Mouse (Mus musculus): ENCODE results near the gene Syk.

The Syk gene

GRCm38 (mm10) chr13:52602752-52603151, 19.8 kb downstream of the Syk start:
- no peak for DNase-seq

DNA sequence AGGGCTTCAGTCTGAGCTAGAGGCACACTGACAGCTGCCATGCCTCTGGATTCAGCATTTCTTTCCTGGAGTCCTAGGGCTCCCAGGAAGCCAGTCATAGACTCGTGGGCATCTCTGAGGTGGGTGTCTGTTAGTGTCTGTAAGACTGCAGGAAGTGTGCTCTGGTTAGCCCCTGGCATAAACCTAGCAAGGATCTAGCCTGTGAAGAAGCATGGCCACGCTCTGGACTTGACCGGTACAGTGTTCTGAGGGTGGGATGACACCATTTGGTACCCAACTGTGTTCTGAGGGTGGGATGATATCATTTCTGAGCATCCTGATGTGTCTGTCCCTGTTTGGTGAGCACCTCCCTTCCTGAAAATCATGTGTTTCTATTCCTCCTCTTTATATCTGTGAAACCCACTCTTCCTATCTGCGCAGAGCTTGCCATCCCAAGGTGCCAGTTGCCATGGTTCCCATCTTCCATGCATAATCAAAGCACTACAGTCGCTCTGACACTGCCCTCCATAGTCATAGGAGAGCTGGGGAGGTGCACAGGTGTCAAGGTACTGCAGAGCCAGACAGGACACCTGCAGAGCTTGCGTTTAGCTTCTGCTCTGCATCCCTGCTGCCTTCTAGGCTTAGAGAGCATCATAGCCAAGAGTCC, 20.9 kb downstream of the Syk start:
- DNase-seq = no peak

DNA sequence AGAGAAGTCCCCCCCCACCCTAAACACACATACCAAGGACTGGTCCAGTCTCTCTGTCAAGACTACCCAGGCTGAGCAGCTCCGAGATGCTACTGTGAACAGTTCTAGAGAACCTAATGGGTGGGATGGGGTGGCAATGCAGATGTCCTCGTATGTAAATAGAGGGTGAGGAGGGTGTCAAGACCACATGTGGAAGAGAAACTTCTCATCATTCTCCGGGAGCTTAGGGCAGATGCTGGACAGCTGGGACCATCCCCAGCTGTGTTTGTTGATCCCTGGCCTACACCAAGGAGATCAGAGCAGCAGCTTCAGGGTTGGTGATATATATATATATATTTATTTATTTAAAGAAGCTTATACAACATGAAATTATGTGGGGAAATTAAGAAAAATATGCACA, 22.0 kb downstream of the Syk start:
- DNase-seq = no peak

DNA sequence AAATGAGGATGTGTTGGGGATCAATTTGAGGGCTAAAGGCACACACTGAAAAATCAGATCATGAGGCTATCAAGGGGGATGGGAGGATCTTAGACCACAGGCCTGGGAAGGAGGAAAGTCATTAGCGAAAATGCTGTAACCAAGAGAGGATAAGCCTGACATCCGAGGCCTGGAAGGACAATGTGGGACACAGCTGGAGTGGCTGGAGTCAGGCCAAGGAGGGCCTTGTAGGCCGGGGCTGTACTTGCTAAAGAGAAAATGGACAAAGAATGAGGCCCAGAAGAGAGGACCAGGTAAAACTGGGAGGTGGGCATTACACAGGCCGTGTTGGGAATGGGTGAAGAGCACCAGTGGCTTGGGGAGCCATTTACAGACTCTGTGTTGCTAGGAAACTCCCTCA, 22.9 kb downstream of the Syk start:
- DNase-seq = peak; percentile 31 to 47

DNA sequence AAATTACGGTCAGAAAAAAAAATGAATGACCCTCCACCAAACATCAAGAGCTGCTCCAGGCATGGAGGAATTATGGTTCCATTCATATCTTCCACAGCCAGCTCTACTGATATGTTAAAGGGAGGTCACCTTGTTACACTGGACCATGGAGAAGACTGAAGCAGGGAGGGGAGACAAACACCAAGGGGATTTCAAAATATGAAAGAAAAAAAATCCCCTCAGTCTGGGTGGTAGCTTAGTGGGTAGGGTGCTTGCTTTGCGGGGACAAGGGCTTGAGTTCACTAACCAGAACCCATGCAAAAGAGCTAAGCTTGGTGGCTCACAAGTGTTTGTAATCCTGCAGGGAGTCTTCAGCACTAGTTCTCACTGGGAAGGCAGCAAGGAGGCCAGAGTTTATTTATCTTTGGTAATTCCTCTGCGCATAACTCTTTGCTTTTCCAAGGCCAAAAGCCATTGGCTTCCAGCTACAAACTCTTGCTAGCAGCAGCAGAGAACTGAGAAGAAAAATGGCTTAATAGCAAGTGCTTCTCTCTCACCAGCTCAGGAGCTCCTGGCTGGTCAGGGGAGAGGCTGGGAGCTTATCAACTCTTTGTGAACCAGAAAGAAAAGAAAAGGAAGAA, 23.8 kb downstream of the Syk start:
- DNase-seq = no peak

DNA sequence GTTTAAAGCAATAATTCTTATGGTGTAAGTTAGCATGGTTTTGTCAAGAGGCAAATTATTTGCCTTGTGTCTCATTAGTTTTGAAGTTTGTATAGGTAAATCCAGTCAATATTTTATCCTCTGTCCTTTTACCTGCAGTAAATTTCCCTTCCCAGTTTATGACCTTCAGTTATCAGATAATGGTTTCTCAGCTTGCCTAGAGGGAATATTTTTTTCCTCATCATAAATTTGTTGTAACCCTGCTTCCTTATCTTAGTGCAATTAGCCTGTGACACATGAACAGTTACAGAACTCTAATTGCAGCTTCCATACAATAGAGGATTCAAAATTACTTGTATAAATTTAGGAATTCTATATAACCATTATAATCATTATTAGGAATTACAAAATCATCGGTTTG, 25.0 kb downstream of the Syk start:
- DNase-seq = no peak

GRCm38 (mm10) chr13:52610463-52610862, 27.5 kb downstream of the Syk start:
- no peak for DNase-seq

DNA sequence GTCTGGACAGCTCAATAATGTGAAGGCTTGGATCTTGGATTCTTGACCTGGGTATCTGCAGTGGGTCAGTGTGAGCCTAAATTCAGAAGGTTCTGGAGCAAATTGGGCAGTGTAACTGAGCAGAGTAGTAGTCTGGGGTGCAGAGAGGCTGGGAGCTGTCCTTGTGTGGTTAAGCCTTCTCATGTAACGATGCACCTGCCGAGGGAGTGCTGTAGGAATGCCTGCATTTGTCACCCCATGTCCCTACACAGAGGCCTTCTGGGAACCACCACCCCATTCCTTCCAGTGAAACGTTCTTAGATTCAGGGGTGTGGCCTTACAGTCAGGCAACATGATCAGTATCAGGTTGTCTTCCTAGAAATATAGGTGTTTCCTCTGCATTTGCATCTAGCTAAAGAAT, 30.3 kb downstream of the Syk start:
- no peak for DNase-seq

- no peak for DNase-seq
Observed at GRCm38 (mm10) chr13:52615085-52615484, 32.1 kb downstream of the Syk start.

- DNase-seq = no peak
Observed at GRCm38 (mm10) chr13:52617096-52617714, 34.2 kb downstream of the Syk start.

GRCm38 (mm10) chr13:52618592-52618991, 35.6 kb downstream of the Syk start:
- DNase-seq = no peak

GRCm38 (mm10) chr13:52619482-52619881, 36.5 kb downstream of the Syk start:
- no peak for DNase-seq

- peak; percentile 81 to 88 for DNase-seq
Observed at GRCm38 (mm10) chr13:52624038-52624437, 41.1 kb downstream of the Syk start.

GRCm38 (mm10) chr13:52628602-52629001, 45.6 kb downstream of the Syk start:
- DNase-seq = peak; percentile 67 to 72

- DNase-seq = peak; percentile 41 to 58
Observed at GRCm38 (mm10) chr13:52631624-52632023, 48.7 kb downstream of the Syk start.

DNA sequence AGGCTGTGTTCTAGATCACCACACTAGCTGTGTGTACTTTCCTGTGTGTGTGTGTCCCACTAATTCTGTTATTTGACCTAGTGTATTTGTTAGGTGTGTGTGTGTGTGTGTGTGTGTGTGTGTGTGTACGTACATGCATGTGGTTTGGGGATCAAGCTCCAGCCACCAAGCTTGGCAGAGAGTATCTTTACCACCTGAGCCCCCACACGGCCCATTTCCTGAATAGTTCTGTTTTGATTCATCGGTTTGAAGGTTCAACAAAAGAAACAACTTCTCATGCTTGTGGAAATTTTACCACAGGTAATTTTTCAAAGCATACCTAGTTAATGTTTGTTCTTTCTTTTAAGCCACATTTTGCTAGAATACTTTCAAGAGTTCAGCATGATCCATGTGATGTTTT, 52.5 kb downstream of the Syk start:
- no peak for DNase-seq

DNA sequence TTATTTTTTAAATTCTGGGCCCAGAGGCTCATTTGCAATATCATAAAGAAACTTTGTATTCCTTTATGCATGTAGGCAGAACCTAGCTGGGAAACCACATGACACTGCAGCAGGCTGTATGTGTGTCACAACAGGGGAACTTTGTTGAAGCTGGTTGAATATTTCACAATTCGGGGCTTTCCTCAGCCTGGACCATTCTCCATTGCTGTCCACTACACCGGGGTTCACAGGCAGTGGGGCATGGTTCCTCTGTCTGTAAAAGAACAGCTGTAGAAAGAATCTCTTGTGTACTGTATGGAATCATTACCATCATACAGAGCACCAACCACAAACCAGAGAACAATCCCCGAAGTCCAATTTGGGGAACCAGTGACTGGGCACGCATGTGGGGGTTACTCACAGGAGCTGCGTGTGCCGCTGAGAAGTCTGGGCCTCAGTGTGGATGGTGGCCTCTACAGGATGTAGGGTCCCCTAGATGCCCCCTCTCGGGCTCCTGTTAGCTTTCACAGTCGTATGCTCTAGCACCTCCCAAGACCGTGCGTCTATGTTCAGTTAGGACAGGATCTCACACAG, 53.3 kb downstream of the Syk start:
- DNase-seq = no peak

DNA sequence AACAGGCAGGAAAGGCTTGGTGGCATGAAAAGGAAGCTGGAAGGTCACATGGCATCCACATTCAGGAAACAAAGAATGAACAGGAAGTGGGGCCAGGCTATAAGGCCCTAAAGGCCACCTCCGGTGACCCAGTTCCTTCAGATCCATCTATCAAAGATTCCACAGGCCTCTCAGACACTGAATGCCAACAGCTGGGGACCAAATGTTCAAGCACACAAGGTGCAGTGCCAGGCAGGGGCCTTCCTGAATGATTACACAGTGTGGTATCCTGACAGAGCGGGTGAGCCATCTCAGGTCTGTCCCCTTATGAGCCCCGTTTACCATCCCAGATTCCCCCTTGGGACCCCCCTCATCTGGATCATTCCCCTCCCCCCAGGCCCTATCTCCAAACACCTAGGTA, 63.6 kb downstream of the Syk start:
- no peak for DNase-seq

- peak in 1 of 2 experiments; percentile 29 for DNase-seq
Observed at GRCm38 (mm10) chr13:52647996-52648712, 65.2 kb downstream of the Syk start.

DNA sequence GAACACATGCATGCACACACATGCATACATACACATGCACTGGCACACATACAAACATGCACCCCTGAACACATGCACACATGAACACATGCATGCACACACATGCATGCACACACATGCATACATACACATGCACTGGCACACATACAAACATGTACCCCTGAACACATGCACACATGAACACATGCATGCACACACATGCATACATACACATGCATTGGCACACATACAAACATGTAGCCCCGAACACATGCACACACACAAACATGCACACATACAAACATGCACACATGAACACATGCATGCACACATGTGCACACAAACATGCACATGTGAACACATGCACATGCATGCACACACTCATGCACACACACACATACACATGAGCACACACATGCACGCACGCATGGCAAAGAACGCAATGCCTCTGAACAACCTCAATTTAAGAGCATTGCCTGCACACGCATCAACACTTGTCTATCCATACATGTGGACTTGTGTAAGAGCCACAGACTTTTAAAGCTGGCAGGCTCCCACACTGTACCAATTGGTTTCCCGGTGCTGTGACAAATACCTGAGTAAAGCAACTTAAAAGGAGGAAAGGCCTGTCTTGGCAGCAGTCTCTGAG, 66.9 kb downstream of the Syk start:
- no peak for DNase-seq

- DNase-seq = peak; percentile 82 to 92
Observed at GRCm38 (mm10) chr13:52651383-52652252, 68.6 kb downstream of the Syk start.

- DNase-seq = no peak
Observed at GRCm38 (mm10) chr13:52652253-52652628, 69.3 kb downstream of the Syk start.

All from cerebellum, postnatal 10 days (tissue).